Mouse (Mus musculus): ENCODE results near the gene Gm11084.
A peak's percentile ranks its signal among the peaks of the same experiment; 100 is the strongest.
"Not testable (repeated sequence)": the region's sequence is repeated elsewhere in the genome, so short reads cannot be mapped to it uniquely, and the experiment has no call there.

The Gm11084 gene

DNA sequence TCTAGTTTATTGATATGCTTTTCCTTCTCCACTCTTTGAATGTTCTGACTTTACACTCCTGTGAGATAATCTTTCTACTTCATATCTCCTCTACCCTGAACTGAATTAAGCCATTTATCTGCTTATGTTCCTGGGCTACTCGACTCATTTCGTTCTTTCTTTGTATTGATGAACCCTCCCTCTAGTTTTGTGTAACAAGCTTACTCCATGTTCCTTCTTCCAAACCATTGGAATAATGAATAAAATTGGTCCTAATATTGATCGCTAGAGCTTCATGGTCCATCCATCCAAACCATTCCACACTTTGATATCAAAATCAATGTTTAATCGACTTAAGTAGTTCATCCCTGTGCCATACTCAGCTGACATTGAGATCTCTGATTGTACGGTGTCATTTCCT, at the start of gene Gm11084:
Gene Gm11084 (minus strand): TSS at position 101 of the 400 bp plus-strand sequence.
- DNase-seq: no peak

DNA sequence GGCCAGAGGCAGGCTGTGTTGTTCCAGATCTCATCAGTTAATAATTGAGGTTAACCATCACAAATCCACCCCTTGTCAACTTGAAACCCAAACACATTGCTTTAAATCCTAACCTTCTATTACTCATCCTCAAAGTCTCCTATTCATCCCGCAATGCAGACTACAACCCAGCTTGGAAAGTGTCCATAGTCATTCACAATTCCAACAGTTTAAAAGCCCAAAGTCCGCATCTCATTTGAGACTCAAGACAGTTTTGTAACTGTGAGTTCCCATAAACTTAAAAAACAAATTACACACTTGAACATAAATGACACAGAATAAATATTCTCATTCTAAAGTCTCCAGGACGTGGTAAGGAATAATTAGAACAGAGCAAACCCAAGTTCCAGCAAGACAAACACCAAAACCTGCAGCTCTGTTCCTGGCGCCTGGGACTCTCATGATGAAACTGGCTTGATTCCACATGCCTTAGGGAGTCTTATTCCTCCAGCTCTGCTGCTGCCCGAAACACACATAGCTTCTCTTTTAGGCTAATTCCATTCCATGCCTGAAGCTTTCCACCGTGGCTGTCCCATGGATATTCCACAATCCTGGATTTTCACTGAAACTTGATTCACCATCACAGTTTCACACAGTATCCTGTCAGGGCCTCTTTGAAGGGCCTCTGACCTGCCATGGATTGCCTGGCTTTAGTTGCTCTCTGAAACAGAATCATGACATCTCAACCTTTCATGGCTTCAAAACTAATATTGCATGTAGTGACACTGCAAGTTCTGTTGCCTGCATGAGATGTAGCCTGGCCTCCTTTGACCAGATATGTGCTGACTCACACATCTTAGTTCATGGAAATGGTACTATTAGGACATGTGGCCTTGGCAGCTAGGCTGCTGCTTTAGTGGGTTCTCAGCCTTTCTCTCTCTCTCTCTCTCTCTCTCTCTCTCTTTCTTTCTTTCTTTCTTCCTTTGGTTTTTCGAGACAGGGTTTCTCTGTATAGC, 44.8 kb upstream of the Gm11084 start:
- no peak for DNase-seq

DNA sequence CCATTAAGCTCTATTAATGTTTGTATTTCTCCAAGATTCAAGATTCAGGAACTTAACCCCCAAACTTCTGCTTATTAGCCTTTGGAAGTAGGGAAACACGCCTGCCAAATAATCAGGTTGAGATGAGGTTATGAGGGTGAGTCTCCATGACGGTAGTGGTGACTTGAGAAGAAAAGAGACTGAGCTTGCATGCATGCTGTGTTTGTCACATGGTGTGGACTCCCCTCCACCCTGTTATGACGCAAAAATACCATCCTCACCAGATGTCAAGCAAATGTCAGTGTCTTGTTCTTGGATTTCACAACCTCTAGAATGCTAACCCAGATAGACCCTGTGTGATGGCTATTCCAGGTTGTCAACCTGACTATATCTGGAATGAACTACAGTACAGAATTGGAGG, 43.3 kb upstream of the Gm11084 start:
- no peak for DNase-seq

DNA sequence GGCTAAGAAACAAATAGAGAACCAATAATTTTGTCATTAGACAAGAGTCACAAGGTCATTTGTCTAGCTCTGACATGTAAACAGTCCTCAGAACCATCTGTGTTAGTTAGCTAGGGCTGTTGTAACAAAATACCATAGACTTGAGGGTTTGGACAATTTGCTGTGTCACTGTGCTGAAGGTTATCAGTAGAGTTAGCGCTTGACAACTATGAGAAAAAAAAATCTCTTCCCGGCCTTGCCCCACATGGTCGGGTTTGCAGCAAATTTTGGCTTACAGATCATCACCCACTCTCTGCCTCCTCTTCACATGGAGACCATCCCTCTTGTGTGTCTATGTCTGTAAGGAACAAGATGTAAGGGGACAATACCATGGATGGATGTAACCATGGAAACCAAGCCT, 41.5 kb upstream of the Gm11084 start:
- DNase-seq: no peak

DNA sequence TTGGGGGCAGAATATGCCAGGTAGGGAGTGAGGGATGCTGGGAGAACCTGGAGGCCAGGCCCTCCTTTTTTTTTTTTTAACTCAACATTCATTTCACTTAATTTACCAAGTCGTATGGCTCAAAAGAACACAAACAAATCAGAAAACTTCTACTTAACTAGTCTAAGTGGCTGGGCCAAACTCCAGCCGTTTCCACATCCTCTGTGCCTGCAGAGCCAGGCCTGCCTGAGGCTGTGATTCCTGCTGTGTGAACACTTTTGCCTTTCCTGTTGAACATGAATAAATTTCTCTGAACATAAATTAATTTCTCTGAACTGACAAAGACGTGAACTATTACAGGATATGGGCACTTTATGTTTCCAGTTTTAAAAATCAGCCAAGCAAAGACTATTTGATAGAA, 40.6 kb upstream of the Gm11084 start:
- no peak for DNase-seq

DNA sequence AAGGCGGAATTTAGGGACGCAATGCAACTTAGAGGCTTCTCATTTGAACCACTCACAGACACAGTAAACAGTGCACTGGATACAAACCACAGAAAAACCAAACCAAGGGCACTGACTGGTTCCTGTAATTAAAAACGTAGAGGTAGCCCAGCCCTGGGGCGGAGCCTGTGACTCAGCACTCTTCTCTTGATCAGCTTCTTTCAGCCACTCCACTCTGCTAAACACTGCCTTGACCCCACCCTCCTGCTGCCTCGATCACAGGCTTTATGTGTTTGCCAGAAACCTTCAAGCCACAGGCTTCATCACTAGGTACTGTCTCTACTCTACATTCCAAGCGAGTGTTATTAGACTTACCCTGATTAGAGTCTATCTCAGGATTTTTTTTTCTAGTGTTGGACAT, 37.3 kb upstream of the Gm11084 start:
- DNase-seq: no peak

DNA sequence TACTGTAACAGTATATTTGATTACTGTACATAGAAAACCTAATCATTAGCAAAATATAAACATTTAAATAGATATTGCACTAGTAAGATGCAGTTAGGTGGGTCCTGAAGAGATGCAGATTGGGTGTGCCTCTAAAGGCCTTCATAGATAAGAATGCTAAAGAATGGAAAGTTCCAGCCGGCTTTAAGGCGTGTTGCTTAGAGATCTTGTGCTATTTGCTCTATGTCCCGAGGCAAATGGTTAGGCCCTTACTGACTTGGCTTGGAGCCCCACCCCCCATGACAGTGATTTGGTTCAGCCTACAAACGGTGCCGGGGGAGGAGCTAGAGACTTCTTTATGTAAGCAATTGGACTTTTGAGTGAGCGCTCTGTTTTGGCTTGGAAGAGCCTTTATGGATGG, 34.5 kb upstream of the Gm11084 start:
- no peak for DNase-seq

DNA sequence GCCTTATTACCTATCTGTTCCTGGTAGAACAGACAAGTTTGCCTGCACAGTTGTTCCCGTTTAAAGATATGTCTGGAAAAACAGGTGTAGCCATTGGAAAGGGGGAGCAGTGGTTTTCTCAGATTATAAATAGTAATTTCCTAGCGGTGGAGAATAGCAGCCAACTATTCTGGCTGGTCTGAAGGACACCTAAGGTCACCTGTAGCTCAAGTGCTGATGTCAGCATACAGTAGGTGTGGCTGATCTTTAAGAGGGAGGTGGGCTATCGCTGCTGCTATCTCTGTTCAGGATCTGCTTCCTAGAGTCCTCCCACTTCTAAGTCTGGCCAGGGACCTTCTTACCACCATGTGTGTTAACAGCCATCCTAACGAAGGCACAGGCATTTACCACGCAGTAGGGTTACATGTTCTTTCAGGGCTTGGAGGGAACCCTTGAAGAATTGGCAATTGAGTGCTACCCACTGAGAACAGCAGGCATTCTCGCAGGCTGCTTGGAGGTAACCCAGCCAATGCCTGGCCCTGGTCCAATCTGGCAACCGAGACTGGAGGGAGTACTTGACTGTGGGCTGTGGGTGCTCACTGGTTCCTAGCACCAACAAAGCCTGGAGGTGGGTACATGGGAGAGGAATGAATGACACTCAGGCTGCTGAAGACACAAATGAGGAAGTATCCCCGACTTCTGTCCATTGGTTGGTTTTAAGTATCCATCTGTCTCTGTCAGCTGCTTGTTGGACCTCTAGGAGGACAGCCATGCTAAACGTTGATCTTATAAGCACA, 33.0 kb upstream of the Gm11084 start:
- peak; percentile 52 for DNase-seq

DNA sequence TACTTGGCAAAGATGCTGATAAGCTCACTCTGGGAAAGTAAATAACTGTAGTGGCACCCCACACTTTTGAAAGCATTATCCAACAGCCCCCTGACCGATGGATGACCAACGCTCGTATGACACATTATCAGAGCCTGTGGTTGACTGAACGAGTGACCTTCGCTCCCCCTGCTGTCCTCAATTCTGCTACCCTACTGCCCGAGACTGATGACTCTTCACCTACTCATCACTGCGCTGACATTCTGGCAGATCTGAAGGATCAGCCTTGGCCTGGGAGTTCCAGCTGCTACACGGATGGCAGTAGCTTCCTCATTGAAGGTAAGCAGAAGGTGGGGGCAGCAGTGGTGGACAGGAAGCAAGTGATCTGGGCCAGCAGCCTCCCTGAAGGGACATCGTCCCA, 27.5 kb upstream of the Gm11084 start:
- DNase-seq: not testable (repeated sequence)

DNA sequence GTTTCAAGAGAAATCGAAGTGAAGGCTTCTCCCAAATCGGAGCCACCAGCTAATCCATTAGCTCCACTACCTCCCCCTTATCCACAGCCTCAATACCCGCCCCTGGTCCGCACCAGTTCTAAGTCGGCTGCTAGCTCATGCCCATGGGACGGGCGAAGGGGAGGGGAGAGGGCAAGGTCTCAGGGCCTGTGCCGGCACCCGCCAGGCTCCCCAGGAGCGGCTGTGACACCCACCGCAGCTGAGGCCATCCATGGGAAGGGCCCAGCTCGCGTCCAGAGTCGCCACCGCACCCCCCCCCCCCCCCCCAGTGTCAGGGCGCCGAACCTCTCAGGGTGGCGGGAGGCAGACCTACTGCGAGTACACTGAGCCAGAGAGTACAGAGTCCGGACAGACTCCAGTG, 26.1 kb upstream of the Gm11084 start:
- DNase-seq: no peak

DNA sequence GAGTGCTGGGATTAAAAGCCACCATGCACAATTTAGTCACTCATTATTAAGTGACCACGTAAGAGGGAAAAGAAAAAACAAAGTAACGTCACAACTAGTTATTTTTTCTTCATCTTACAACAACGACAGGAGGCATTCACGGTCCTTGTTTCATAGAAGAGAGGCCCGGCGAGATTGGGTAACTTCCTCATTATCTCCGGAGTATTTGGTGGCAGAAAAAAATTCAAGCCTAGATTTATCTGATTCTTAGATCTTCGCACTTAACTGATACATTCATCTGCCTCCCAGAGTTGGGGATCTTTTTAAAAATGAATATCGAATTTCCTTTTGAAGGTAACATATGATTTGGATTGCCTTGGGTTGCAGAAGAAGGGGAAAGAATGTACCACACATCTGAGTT, 21.0 kb upstream of the Gm11084 start:
- DNase-seq: no peak

DNA sequence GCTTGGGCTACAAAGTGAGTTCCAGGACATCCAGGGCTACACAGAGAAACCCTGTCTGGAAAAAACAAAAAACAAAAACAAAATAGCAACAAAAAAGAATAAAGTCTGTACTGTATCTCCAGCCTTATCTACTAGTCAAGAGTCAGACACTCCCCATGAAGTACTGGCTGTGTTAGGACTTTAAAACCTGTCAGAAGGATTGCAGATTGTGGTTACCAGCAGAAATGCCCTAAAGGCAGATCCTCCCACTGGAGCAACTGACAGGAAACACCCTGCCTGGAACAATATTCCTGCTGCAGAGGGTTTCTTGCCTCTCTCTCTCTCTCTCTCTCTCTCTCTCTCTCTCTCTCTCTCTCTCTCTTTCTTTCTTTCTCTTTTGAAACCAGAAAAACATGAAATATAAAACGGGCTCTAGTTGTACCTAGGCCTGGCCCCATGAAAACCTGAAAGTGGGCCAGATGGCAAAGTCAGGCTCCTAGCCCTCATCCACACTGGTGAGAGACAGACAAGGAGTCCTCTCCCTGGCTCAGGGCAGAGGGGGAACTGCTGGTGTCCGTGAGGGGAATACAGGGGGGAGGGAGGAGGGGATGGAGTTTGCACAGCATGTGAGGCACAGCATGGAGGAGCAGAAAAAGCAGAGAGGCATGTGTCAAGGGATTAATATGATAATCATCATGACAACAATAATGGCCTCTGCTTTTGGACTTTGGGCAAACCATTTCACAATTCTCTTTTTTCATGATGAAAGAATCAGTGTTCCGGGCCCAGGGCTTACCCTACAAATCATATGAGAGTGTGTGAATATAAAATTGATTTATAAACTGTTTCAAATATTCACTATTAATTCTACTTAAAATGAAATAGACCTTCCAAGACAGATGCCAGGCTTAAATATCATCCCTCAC, 19.3 kb upstream of the Gm11084 start:
- DNase-seq: no peak

DNA sequence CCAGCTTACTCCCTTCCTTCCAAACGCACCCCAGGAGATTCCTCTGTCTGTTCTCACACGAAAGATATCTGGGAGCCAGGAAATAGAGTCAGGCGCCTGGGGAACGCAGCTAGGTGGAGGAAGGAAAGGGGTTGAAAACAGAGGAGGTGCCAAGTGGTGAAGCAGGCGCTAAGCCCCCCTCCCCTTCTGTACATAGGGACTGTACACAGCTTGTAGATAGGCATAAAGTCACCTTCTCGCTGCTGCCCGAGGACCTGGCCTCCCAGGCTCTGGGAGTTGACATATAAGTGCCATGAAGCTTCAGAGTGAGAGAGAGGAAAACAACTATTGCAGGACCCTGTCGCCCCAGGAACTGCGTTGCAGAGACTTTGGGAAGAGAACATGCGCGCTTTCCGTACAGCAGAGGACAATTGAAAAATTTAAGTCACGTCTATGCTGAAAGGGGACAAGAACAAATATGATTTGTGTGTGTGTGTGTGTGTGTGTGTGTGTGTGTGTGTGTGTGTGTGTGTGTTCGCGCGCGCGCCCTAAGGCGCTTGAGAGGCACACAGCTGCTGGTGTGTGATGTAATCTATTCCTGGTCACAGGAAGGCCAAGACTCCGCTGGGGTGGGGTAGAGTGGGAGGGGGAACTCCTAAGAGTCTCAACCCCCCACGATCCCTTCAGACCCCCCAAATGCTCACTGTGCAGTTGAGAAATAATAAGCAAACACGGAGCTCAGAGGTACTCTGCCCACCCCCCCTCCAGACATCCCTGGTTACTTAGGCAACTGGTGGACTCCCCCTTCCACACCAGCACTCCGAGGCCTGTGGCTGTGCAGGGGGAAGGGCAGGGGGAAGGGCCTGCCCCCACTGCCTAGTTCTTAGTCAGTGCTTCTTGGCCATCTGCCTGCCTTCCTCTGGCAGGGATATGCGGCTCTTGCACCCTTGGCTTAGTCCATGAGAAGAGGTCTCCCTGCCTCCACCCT, 17.5 kb upstream of the Gm11084 start:
- DNase-seq: no peak

DNA sequence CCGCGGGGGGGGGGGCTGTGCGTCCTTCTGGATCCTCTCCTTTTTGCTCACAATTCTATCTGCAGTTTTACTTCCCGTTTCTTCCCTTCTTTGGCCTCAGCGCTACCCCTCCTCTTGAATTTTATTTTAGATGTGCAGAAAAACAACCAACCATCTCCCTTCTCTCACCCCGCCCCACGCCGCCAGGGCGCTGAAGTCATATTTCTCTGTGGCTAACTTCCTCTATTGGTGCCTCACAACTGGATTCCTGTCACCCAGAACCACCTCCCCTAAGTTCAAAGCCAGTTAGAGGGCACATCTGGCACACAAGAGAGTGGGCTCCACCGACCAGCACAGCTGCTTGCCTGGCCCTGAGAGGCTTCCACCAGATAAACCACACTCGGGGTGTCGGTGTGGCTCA, 16.5 kb upstream of the Gm11084 start:
- DNase-seq: no peak

DNA sequence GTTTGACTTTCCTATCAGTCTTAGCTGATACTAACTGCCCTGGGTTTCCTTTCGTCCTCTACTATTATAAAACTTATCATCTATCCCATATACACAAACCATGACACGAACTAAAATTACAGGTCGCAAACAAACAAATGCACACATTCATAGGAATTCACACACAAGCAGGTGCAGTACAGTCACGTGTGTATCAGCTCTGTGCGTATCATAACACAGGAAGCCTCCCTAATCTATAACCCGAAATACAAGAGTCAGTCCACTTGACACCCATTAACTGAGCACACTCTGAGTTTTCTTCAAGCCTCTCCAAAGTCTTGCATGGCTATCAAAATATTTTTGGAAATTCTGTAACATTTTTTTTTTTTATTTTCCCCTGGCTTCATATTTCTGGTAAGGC, 15.9 kb upstream of the Gm11084 start:
- no peak for DNase-seq

DNA sequence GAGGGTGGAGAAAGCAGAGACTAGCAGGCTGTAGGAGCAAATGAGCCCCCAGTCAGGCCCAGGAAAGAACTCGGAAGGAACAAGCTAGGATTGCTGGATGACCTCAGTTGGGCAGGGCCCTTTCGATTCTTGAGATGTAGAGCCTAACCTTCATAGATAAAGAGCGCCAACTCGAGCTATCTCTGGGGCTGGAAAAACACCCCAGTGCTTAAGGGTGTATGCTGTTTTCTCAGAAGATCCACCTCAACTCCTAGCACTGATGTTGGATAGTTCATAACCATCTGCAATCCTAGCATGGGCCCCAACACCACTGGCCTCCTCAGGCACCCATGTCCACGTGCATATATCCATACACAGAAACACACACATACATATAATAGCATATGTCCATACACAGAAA, 15.5 kb upstream of the Gm11084 start:
- DNase-seq: no peak

DNA sequence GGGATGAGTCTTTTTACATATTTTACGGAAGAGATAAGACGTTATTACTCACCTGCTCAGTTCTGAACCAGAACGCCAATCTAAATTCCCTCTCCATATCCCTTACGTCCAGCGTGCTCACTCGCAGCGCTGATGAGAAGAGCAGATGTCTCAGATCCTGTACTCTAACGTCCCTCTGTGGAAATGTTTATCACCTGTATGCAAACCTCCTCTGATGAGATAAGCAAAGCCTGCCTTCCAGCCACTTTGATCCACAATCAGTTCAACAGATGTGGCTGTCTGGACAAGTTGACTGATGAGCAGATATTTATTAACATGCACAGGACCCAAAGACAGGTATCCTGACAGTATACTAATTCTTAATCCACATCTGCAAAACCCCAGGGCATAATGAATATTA, 13.7 kb upstream of the Gm11084 start:
- DNase-seq: no peak

DNA sequence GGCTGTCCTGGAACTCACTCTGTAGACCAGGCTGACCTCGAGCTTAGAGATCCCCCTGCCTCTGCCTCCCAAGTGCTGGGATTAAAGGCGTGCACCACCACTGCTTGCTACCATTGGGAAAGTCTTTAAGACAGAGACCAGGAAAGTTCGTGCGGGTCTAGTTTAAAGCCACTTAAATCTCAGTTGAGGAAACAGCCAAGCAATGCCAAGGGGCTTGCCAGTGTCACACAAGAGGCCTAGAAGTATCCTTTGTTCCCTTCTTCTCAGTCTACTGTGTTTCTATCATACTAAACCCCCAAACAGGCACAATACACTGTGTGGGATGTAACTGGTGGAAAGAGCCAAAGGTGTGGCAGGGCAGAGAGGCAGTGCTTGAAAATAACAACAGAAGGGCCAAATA, 11.1 kb upstream of the Gm11084 start:
- no peak for DNase-seq

DNA sequence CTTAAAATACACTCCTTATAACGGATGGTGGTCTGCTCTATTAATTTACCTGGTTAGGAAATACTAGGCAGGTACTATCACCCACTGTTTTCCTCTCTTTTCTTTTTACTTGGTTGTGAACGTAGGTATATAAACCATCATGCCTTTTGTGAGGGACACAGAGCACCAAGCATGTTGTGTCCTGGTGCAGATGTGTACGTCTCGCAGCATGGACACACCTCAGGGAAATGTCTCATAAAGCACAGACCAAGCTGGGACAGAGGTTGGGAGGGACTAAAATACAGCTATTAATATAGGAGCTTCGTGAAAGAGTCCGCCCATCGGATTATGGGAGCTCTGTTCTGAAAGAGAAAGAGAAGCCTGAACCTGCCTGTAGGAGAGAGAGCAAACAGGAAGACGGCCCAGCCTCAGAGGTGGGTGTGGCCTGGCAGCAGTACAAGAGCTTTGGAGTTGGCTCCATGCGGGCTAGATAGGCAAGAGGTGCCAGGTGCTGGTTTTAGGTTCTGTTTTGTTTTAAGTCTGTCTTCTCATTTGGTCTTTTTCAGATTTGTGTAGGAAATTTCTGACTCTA, 10.4 kb upstream of the Gm11084 start:
- peak; percentile 47 for DNase-seq

DNA sequence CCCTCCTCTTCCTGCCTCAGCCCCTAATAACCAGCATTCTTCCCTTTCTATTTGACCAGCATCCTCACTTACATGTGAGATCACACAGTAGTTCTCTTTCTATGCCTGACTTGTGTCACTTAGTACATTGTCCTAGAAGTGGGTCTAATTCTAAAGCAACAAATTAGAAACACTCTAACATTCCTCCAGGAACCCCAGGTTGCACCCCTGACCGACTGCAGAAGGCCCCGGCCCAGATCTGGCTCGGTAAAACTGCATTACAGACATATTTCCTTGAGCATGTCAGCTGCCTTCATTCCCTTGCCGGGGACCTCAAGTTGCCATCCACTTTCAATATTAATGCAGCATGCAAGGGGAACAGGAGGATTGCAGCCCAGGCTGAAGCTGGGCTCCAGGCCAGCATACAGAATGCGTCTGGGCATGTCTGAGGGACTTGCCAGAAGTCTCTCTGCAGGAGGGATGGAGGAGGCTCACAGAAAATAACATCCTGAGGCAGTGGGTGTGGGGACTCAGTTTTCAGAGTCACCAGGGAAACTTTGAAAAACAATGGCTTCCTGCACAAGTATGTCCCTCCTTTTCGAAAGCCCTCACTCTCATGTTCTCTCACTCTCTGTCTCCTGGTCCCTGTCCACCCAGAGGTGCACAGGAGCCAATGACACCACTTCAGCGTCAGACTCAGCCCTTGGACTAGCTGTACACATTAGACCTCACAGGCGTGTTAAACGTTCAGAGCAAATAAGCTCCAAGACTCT, 9.0 kb upstream of the Gm11084 start:
- peak; percentile 73 for DNase-seq

DNA sequence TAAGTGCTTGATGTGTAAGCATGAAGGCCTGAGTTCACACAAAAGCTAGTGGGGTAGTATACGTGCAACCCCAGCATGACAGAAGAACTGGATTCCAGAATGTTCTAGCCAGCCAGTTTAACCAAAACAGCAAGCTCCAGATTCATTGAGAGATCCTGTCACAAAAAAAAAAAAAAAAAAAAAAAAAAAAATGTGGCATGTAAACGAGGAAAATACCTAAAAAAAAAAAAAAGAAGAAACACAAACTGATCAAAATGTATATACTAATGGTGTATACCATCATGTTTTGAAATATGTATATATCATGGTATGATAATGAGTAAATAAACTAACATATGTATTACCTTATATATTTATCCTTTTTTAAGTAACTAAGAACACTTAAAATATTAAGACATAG, 7.6 kb upstream of the Gm11084 start:
- DNase-seq: no peak

Measured in cerebellum, adult 8-10 months (tissue).